Mouse (Mus musculus) heart, embryonic 10.5 days (tissue): ENCODE data around the gene Srpr. TPM values are rescaled to one million over a fixed set of nuclear protein-coding genes. Genes with fewer than 3 reads are reported as not detected.
A peak's percentile ranks its signal among the peaks of the same experiment; 100 is the strongest.

Source experiments
- DNase-seq: peaks from one replicate; pipeline ENCODE4 v3.0.0-alpha.2; 2017; ENCODE audit warnings: low spot score
- H3K27ac ChIP-seq: fragments of 300-500 bp; sonication (generic); 2 replicates; pipeline ENCODE4 v1.5.1; 2016; ENCODE audit warnings: mild to moderate bottlenecking
- H3K27me3 ChIP-seq: fragments of 300-500 bp; sonication (generic); 2 replicates; pipeline ENCODE4 v1.6.1; 2016; ENCODE audit warnings: mild to moderate bottlenecking; ENCODE audit not compliant: poor library complexity, insufficient read depth, severe bottlenecking
- H3K36me3 ChIP-seq: fragments of 300-500 bp; sonication (generic); 2 replicates; pipeline ENCODE4 v1.6.1; 2016; ENCODE audit warnings: mild to moderate bottlenecking, moderate library complexity
- H3K4me1 ChIP-seq: fragments of 300-500 bp; sonication (generic); 2 replicates; pipeline ENCODE4 v1.6.1; 2016; ENCODE audit warnings: mild to moderate bottlenecking
- H3K4me3 ChIP-seq: fragments of 300-500 bp; sonication (generic); 2 replicates; pipeline ENCODE4 v1.5.1; 2016; ENCODE audit warnings: mild to moderate bottlenecking, moderate library complexity
- H3K9me3 ChIP-seq: fragments of 300-500 bp; sonication (generic); 2 replicates; pipeline ENCODE4 v1.6.1; 2016; ENCODE audit warnings: mild to moderate bottlenecking, moderate library complexity
- WGBS: fragments of 180-500 bp; shearing (Covaris S2); methylation state at CpG from one replicate; pipeline ENCODE4 v1.1.7; 2016; 5-methylcytosine and 5-hydroxymethylcytosine counted together
- polyA plus RNA-seq: library from polyadenylated mRNA; unstranded; fragments of >200 nt; fragmentation: Nextera tagmentation; extraction: Ambion mirVana; gene quantifications from 2 replicates; pipeline ENCODE4 v1.2.1, GENCODE M21; 2016

The Srpr gene
- polyA plus RNA-seq, 1 experiment from 2014 or later: 97.8 TPM

- 28% methylated on average over 5 of the region's 5 CpGs for WGBS
- Histone ChIP-seq H3K4me3 (no peak overlapping the region), H3K4me1 (peaks cover 14% of the 10 kb centered on the region), H3K27me3 (0 out of 2 replicates have a peak, but pooled peaks cover 3% of the 10 kb centered on the region), H3K27ac (no peak overlapping the region), H3K9me3 (no peaks in the 10 kb centered on the region), H3K36me3 (peaks cover 13% of the 10 kb centered on the region)
- DNase-seq: no peak
These were observed 82.3 kb downstream of the Srpr start for GRCm38 (mm10) chr9:35282006-35282850.

GRCm38 (mm10) chr9:35282851-35283200 lies 82.9 kb downstream of the Srpr start:
- 0 out of 2 replicates have a peak, but pooled peaks cover 6% of the 10 kb centered on the region for H3K27me3 ChIP-seq
- H3K9me3 ChIP-seq: no peaks in the 10 kb centered on the region
- no peak for DNase-seq
- H3K36me3 ChIP-seq: peaks cover 7% of the 10 kb centered on the region; the same call in 1 of the 2 replicates
- peaks cover 17% of the 10 kb centered on the region for H3K4me1 ChIP-seq
- 69% methylated on average over 5 of the region's 5 CpGs for WGBS
- no peak overlapping the region for H3K4me3 ChIP-seq
- no peak overlapping the region for H3K27ac ChIP-seq

GRCm38 (mm10) chr9:35283415-35284069 lies 83.6 kb downstream of the Srpr start:
- H3K27ac ChIP-seq: peak overlapping the region; percentile 13
- H3K4me1 ChIP-seq: peaks cover 20% of the 10 kb centered on the region
- H3K36me3 ChIP-seq: no peaks in the 10 kb centered on the region; the same call in 1 of the 2 replicates
- DNase-seq: no peak
- H3K27me3 ChIP-seq: 0 out of 2 replicates have a peak, but pooled peaks cover 13% of the 10 kb centered on the region
- WGBS: 60% methylated on average over 13 of the region's 13 CpGs
- no peaks in the 10 kb centered on the region for H3K9me3 ChIP-seq
- H3K4me3 ChIP-seq: no peak overlapping the region

- WGBS: 79% methylated on average over 4 of the region's 4 CpGs
- H3K27ac ChIP-seq: no peak overlapping the region
These were observed 84.4 kb downstream of the Srpr start for GRCm38 (mm10) chr9:35284351-35284750.

GRCm38 (mm10) chr9:35286351-35286750 lies 86.4 kb downstream of the Srpr start:
- Histone ChIP-seq H3K9me3 (no peaks in the 10 kb centered on the region), H3K27ac (no peak overlapping the region), H3K27me3 (0 out of 2 replicates have a peak, but pooled peaks cover 13% of the 10 kb centered on the region), H3K36me3 (no peaks in the 10 kb centered on the region), H3K4me3 (no peak overlapping the region), H3K4me1 (peaks cover 20% of the 10 kb centered on the region)
- WGBS: 70% methylated on average over 3 of the region's 3 CpGs
- no peak for DNase-seq

More at GRCm38 (mm10) chr9:35284351-35284750, 84.4 kb downstream of the Srpr start:
- Histone ChIP-seq H3K27me3 (0 out of 2 replicates have a peak, but pooled peaks cover 13% of the 10 kb centered on the region), H3K36me3 (no peaks in the 10 kb centered on the region), H3K4me3 (no peak overlapping the region), H3K9me3 (no peaks in the 10 kb centered on the region), H3K4me1 (peaks cover 20% of the 10 kb centered on the region)
- DNase-seq: no peak

GRCm38 (mm10) chr9:35289992-35290391 lies 90.0 kb downstream of the Srpr start:
- Histone ChIP-seq H3K27ac (no peak overlapping the region), H3K27me3 (0 out of 2 replicates have a peak, but pooled peaks cover 13% of the 10 kb centered on the region), H3K9me3 (no peaks in the 10 kb centered on the region), H3K36me3 (no peaks in the 10 kb centered on the region), H3K4me1 (peaks cover 9% of the 10 kb centered on the region; the same call in 1 of the 2 replicates), H3K4me3 (no peak overlapping the region)
- WGBS: 42% methylated on average over 7 of the region's 7 CpGs
- DNase-seq: no peak

- 0 out of 2 replicates have a peak, but pooled peaks cover 13% of the 10 kb centered on the region for H3K27me3 ChIP-seq
- peaks cover 9% of the 10 kb centered on the region; the same call in 1 of the 2 replicates for H3K4me1 ChIP-seq
- H3K27ac ChIP-seq: no peak overlapping the region
- peak; percentile 53 for DNase-seq
- H3K9me3 ChIP-seq: no peaks in the 10 kb centered on the region
- no peak overlapping the region for H3K4me3 ChIP-seq
- 82% methylated on average over 3 of the region's 3 CpGs for WGBS
- H3K36me3 ChIP-seq: no peaks in the 10 kb centered on the region
These were observed 90.4 kb downstream of the Srpr start for GRCm38 (mm10) chr9:35290417-35290816.

GRCm38 (mm10) chr9:35290916-35291315 lies 90.9 kb downstream of the Srpr start:
- Histone ChIP-seq H3K27me3 (0 out of 2 replicates have a peak, but pooled peaks cover 13% of the 10 kb centered on the region), H3K36me3 (no peaks in the 10 kb centered on the region), H3K9me3 (no peaks in the 10 kb centered on the region), H3K4me3 (no peak overlapping the region), H3K4me1 (peaks cover 9% of the 10 kb centered on the region; the same call in 1 of the 2 replicates), H3K27ac (no peak overlapping the region)
- DNase-seq: no peak
- WGBS: 39% methylated on average over 4 of the region's 4 CpGs

GRCm38 (mm10) chr9:35293465-35293864 lies 93.5 kb downstream of the Srpr start:
- H3K4me1 ChIP-seq: no peaks in the 10 kb centered on the region
- WGBS: 81% methylated on average over 5 of the region's 5 CpGs

More at GRCm38 (mm10) chr9:35293465-35293864, 93.5 kb downstream of the Srpr start:
- H3K27me3 ChIP-seq: 0 out of 2 replicates have a peak, but pooled peaks cover 1% of the 10 kb centered on the region
- H3K27ac ChIP-seq: no peak overlapping the region
- DNase-seq: no peak
- no peak overlapping the region for H3K4me3 ChIP-seq
- no peaks in the 10 kb centered on the region for H3K36me3 ChIP-seq
- H3K9me3 ChIP-seq: no peaks in the 10 kb centered on the region

Other genes starting within 250 kb of the Srpr start
- gene St3gal4, start 80.9 kb upstream of the Srpr start, polyA plus RNA-seq: 16.0 and 18.4 TPM in 2 replicates
- 74.8 and 81.9 TPM in 2 replicates for gene Dcps, start 24.1 kb upstream of the Srpr start, polyA plus RNA-seq
- gene Tirap, start 116 bp downstream of the Srpr start, polyA plus RNA-seq: 14.1 and 15.3 TPM in 2 replicates
- 64.2 and 73.9 TPM in 2 replicates for gene Foxred1, start 10.9 kb downstream of the Srpr start, polyA plus RNA-seq
- 31.1 and 40.9 TPM in 2 replicates for gene Fam118b, start 67.6 kb downstream of the Srpr start, polyA plus RNA-seq
- 23.8 and 26.5 TPM in 2 replicates for gene Rpusd4, start 67.7 kb downstream of the Srpr start, polyA plus RNA-seq
- 4.0 and 6.2 TPM in 2 replicates for gene Cdon, start 221.0 kb downstream of the Srpr start, polyA plus RNA-seq